Mouse (Mus musculus) heart, embryonic 16.5 days (tissue): Measurements from ENCODE around the gene Trim41. TPM values are rescaled to one million over a fixed set of nuclear protein-coding genes. Genes with fewer than 3 reads are reported as not detected.

Experiments used
- ATAC-seq: fragments of 200-750 bp; cut with Nextera tagmentation; replicated peaks from 2 replicates; pipeline ENCODE4 v1.8.0; 2017; ENCODE audit warnings: moderate number of reproducible peaks; ENCODE audit not compliant: insufficient read depth, low FRiP score; ENCODE audit errors: extremely low read depth
- H3K27ac ChIP-seq: fragments of 300-500 bp; sonication (generic); 2 replicates; pipeline ENCODE4 v1.5.1; 2014; ENCODE audit warnings: mild to moderate bottlenecking, low read length, control low read depth, moderate library complexity
- H3K27me3 ChIP-seq: fragments of 300-500 bp; sonication (generic); 2 replicates; pipeline ENCODE4 v1.6.1; 2014; ENCODE audit warnings: low read length, mixed read lengths; ENCODE audit not compliant: control insufficient read depth, insufficient read depth
- H3K36me3 ChIP-seq: fragments of 300-500 bp; sonication (generic); 2 replicates; pipeline ENCODE4 v1.6.1; 2014; ENCODE audit not compliant: control insufficient read depth, insufficient read depth
- H3K4me1 ChIP-seq: fragments of 300-500 bp; sonication (generic); 2 replicates; pipeline ENCODE4 v1.6.1; 2014; ENCODE audit warnings: low read length, mixed read lengths; ENCODE audit not compliant: control insufficient read depth, insufficient read depth
- H3K4me2 ChIP-seq: fragments of 300-500 bp; sonication (generic); 2 replicates; pipeline ENCODE4 v1.6.1; 2014; ENCODE audit warnings: low read depth, mild to moderate bottlenecking, control low read depth, low read length
- H3K4me3 ChIP-seq: fragments of 300-500 bp; sonication (generic); 2 replicates; pipeline ENCODE4 v1.5.1; 2014; ENCODE audit warnings: mild to moderate bottlenecking, control low read depth, low read length
- H3K9ac ChIP-seq: fragments of 300-500 bp; sonication (generic); 2 replicates; pipeline ENCODE4 v1.6.1; 2014; ENCODE audit warnings: low read length, control low read depth
- H3K9me3 ChIP-seq: fragments of 300-500 bp; sonication (generic); replicated peaks from 2 replicates; pipeline ENCODE4 v1.6.1; 2016; ENCODE audit warnings: low read length; ENCODE audit not compliant: control insufficient read depth
- WGBS: fragments of 180-500 bp; shearing (Covaris S2); extraction: QIAGEN DNeasy Blood & Tissue Kit; methylation state at CpG from one replicate; pipeline ENCODE4 v1.1.7; 2014; 5-methylcytosine and 5-hydroxymethylcytosine counted together
- polyA plus RNA-seq: library from polyadenylated mRNA; unstranded; fragments of >200 nt; fragmentation: Nextera tagmentation; extraction: Ambion mirVana; gene quantifications from 2 replicates; pipeline ENCODE4 v1.2.1, GENCODE M21; 2015

Gene Trim41
- 4.2 and 4.3 TPM in 2 replicates for polyA plus RNA-seq

- ATAC-seq: peak; percentile 95
- Histone ChIP-seq H3K36me3 (peaks cover 14% of the 10 kb centered on the region), H3K4me3 (peak within 1 kb of the TSS; percentile 85), H3K9me3 (no peaks in the 10 kb centered on the region), H3K4me1 (peaks cover 17% of the 10 kb centered on the region), H3K4me2 (peak within 1 kb of the TSS; percentile 97), H3K9ac (peak within 1 kb of the TSS; percentile 84), H3K27me3 (no peaks in the 10 kb centered on the region), H3K27ac (peak within 1 kb of the TSS; percentile 98)
- under 1% methylated on average over 77 of the region's 77 CpGs for WGBS
Measured at GRCm38 (mm10) chr11:48816800-48817665, at the start of gene Trim41. Trim41 (minus strand) TSS chr11:48817353.

- WGBS: 88% methylated on average over 9 of the region's 9 CpGs
- Histone ChIP-seq H3K27me3 (no peaks in the 10 kb centered on the region), H3K4me2 (no peak overlapping the region), H3K4me1 (peaks cover 14% of the 10 kb centered on the region), H3K9ac (no peak overlapping the region), H3K27ac (no peak overlapping the region), H3K4me3 (no peak overlapping the region), H3K9me3 (no peaks in the 10 kb centered on the region), H3K36me3 (peaks cover 13% of the 10 kb centered on the region)
- ATAC-seq: no peak
Measured at GRCm38 (mm10) chr11:48866481-48866880, 49.3 kb upstream of the Trim41 start.

DNA sequence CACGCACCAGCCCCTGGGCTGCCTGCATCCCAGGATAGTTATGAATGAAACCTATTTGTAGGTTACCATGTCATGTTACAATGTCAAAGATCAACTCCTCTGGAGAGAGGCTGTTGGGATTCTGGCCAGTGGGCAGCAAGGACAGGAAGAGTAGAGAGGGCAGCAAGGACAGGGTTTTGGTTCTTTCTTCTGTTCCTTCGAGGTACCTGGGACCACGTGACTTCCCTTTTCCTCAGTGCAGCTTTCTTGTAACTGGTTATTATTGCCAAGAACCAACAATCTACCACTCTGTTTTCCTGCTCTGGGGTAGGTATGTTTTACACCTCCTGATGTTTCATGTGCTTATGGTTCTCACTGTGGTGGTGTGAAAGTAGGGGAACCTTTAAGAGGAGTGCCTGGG, 46.7 kb upstream of the Trim41 start:
- peaks cover 2% of the 10 kb centered on the region for H3K4me1 ChIP-seq
- no peak overlapping the region for H3K4me3 ChIP-seq
- ATAC-seq: no peak
- H3K9me3 ChIP-seq: no peaks in the 10 kb centered on the region
- H3K9ac ChIP-seq: no peak overlapping the region
- no peak overlapping the region for H3K4me2 ChIP-seq
- H3K36me3 ChIP-seq: peaks cover 13% of the 10 kb centered on the region
- WGBS: 75% methylated on average over 3 of the region's 3 CpGs
- H3K27ac ChIP-seq: no peak overlapping the region
- H3K27me3 ChIP-seq: no peaks in the 10 kb centered on the region

DNA sequence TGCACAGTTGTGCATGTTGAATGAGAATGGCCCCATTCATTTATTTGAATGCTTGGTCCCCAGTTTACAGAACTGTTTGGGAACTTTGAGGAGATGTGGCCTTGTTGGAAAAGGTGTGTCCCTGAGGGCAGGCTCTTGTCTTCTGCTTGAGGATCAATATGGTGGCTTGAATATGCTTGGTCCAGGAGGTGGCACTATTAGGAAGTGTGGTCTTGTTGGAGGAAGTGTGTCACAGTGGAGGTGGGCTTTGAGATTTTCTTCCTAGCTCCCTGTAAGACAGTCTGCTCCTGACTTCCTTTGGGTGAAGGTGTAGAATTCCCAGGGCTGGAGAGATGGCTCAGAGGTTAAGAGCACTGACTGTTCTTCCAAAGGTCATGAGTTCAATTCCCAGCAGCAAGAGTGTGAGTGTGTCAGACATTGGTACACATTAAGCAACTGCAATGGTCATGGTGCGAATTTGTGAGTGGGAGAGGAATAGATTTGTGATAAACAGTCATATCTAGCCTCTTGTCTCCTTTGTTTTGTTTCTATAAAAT, 45.7 kb upstream of the Trim41 start:
- H3K27me3 ChIP-seq: no peaks in the 10 kb centered on the region
- no peak overlapping the region for H3K4me2 ChIP-seq
- H3K4me3 ChIP-seq: no peak overlapping the region
- H3K36me3 ChIP-seq: peaks cover 13% of the 10 kb centered on the region
- no peak for ATAC-seq
- 62% methylated on average over 1 of the region's 1 CpGs for WGBS
- 0 out of 2 replicates have a peak, but pooled peaks cover 6% of the 10 kb centered on the region for H3K4me1 ChIP-seq
- H3K9me3 ChIP-seq: no peaks in the 10 kb centered on the region
- no peak overlapping the region for H3K27ac ChIP-seq
- H3K9ac ChIP-seq: no peak overlapping the region

DNA sequence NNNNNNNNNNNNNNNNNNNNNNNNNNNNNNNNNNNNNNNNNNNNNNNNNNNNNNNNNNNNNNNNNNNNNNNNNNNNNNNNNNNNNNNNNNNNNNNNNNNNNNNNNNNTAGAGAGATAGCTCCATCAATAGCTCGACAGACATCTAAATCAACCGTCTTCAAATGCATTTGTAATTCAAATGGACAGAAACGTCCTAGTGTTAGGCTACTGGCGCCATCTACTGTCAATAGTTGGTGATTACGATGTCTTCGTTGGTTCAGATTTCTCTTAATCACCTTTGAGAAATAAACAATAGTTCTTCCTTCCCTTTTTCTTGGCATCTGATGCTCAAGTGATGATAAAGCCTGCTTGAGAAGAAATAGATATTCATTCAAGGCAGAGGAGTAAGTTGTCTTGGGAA, 41.9 kb upstream of the Trim41 start:
- Histone ChIP-seq H3K4me2 (peak overlapping the region; percentile 91), H3K36me3 (no peaks in the 10 kb centered on the region), H3K9ac (no peak overlapping the region), H3K9me3 (no peaks in the 10 kb centered on the region), H3K4me3 (0 out of 2 replicates have a peak overlapping the region, but pooled peaks have one; percentile 80), H3K27me3 (no peaks in the 10 kb centered on the region), H3K27ac (no peak overlapping the region), H3K4me1 (peaks cover 19% of the 10 kb centered on the region)
- no peak for ATAC-seq
- WGBS: 0% methylated on average over 6 of the region's 6 CpGs

- WGBS: 1% methylated on average over 31 of the region's 31 CpGs
- Histone ChIP-seq H3K27me3 (no peaks in the 10 kb centered on the region; the same call in 1 of the 2 replicates), H3K27ac (peak overlapping the region; percentile 52; the same call in 1 of the 2 replicates), H3K4me3 (peak overlapping the region; percentile 80), H3K9ac (peak overlapping the region; percentile 76), H3K4me2 (peak overlapping the region; percentile 91), H3K36me3 (no peaks in the 10 kb centered on the region), H3K9me3 (no peaks in the 10 kb centered on the region), H3K4me1 (peaks cover 26% of the 10 kb centered on the region)
- peak; percentile 55 for ATAC-seq
Measured at GRCm38 (mm10) chr11:48853474-48854180, 36.5 kb upstream of the Trim41 start.

DNA sequence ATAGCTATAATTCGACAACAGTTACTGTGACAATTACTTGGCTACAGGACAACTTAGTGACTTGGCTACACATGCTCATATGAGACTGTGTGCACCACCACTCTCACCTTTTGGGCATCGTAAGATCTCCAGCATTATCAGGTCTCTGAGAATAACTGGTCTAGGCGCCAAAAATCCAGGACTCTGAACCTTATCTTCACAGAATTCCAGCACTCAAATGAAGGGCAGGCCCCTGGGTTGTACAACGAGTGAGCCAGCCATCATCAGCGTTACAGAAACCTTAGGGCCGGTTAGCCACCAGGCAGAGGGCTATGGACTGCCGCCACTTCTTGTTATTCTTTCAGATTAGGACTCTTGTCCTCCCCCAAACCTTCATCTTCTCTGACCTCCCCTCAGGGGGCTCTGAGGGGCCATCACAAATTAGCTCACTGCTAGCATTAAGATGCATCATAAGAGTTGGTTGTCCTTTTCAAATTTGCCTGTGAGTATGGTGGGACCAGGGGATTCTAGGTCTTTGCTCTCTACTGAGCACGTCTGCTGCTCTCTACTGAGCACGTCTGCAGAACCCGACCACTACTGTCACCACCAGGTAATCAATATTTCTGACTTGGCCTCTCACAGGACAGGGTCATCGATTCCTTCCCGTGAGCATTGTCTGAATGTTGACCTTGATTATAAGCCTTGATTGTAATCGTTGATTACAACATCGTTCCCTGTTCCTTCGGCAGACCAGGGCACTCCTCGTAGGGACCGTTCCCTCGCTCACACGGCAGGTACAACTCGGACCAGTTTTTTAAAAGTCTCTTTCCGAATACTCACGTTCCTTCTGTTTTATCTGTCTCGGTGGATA, 35.7 kb upstream of the Trim41 start:
- Histone ChIP-seq H3K4me3 (peak overlapping the region; percentile 80), H3K27me3 (no peaks in the 10 kb centered on the region; the same call in 1 of the 2 replicates), H3K4me1 (peaks cover 20% of the 10 kb centered on the region), H3K36me3 (no peaks in the 10 kb centered on the region), H3K4me2 (peak overlapping the region; percentile 91), H3K27ac (peak overlapping the region; percentile 19; the same call in 1 of the 2 replicates), H3K9me3 (no peaks in the 10 kb centered on the region), H3K9ac (peak overlapping the region; percentile 57)
- peak; percentile 7; the same call in 1 of the 2 replicates for ATAC-seq
- 5% methylated on average over 23 of the region's 23 CpGs for WGBS

DNA sequence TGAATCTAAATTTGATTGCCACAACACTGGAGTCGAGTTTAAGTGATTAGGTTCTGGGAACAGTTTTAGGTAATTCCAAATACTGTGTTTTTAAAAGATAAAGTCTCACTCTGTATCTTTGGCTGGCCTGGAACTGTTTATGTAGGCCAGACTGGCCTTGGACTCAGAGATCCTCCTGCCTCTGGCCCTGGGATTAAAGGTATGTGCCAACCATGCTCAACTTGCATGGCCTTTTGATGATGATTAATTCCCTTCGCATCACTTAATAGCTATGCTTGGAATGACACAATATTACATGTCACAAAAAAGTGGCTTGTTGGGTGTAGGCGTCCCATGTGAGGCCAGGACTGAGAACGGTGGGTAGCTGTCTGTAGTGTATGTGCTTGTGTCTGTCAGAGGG, 35.0 kb upstream of the Trim41 start:
- Histone ChIP-seq H3K9ac (no peak overlapping the region), H3K4me2 (peak overlapping the region; percentile 91; the same call in 1 of the 2 replicates), H3K4me1 (peaks cover 18% of the 10 kb centered on the region), H3K27ac (no peak overlapping the region; the same call in 1 of the 2 replicates), H3K9me3 (no peaks in the 10 kb centered on the region), H3K27me3 (no peaks in the 10 kb centered on the region; the same call in 1 of the 2 replicates), H3K36me3 (no peaks in the 10 kb centered on the region), H3K4me3 (no peak overlapping the region)
- no peak for ATAC-seq
- 70% methylated on average over 4 of the region's 4 CpGs for WGBS
